Mouse (Mus musculus): Measurements from ENCODE around the gene Hrh2.

The Hrh2 gene

GRCm38 (mm10) chr13:54176406-54177020, 15.4 kb upstream of the Hrh2 start:
- DNase-seq (ENCODE audit: low spot score): no peak

- no peak for DNase-seq (ENCODE audit: low spot score)
Measured at GRCm38 (mm10) chr13:54177346-54177745, 14.6 kb upstream of the Hrh2 start.

- DNase-seq (ENCODE audit: low spot score): no peak
Measured at GRCm38 (mm10) chr13:54178647-54179046, 13.3 kb upstream of the Hrh2 start.

GRCm38 (mm10) chr13:54179971-54180370, 12.0 kb upstream of the Hrh2 start:
- DNase-seq (ENCODE audit: low spot score): no peak

GRCm38 (mm10) chr13:54180461-54180860, 11.5 kb upstream of the Hrh2 start:
- DNase-seq (ENCODE audit: low spot score): no peak

- DNase-seq (ENCODE audit: low spot score): no peak
Measured at GRCm38 (mm10) chr13:54181318-54181717, 10.6 kb upstream of the Hrh2 start.

GRCm38 (mm10) chr13:54181947-54182346, 10.0 kb upstream of the Hrh2 start:
- DNase-seq (ENCODE audit: low spot score): no peak

- DNase-seq (ENCODE audit: low spot score): no peak
Measured at GRCm38 (mm10) chr13:54186394-54186793, 5.5 kb upstream of the Hrh2 start.

- DNase-seq (ENCODE audit: low spot score): no peak
Measured at GRCm38 (mm10) chr13:54188190-54188706, 3.7 kb upstream of the Hrh2 start.

- DNase-seq (ENCODE audit: low spot score): no peak
Measured at GRCm38 (mm10) chr13:54189896-54190295, 2.0 kb upstream of the Hrh2 start.

GRCm38 (mm10) chr13:54191181-54191580, 748 bp upstream of the Hrh2 start:
- no peak for DNase-seq (ENCODE audit: low spot score)

GRCm38 (mm10) chr13:54193580-54193979, 1.7 kb downstream of the Hrh2 start:
- DNase-seq (ENCODE audit: low spot score): no peak

- no peak for DNase-seq (ENCODE audit: low spot score)
Measured at GRCm38 (mm10) chr13:54199000-54199399, 7.1 kb downstream of the Hrh2 start.

GRCm38 (mm10) chr13:54202458-54202857, 10.5 kb downstream of the Hrh2 start:
- DNase-seq (ENCODE audit: low spot score): no peak

GRCm38 (mm10) chr13:54203419-54203818, 11.5 kb downstream of the Hrh2 start:
- DNase-seq (ENCODE audit: low spot score): no peak

- DNase-seq (ENCODE audit: low spot score): no peak
Measured at GRCm38 (mm10) chr13:54205195-54205594, 13.3 kb downstream of the Hrh2 start.

- no peak for DNase-seq (ENCODE audit: low spot score)
Measured at GRCm38 (mm10) chr13:54206140-54206753, 14.3 kb downstream of the Hrh2 start.

- no peak for DNase-seq (ENCODE audit: low spot score)
Measured at GRCm38 (mm10) chr13:54209476-54210253, 17.7 kb downstream of the Hrh2 start.

GRCm38 (mm10) chr13:54211528-54212488, 19.9 kb downstream of the Hrh2 start:
- DNase-seq (ENCODE audit: low spot score): no peak

- no peak for DNase-seq (ENCODE audit: low spot score)
Measured at GRCm38 (mm10) chr13:54212516-54212915, 20.6 kb downstream of the Hrh2 start.

GRCm38 (mm10) chr13:54215266-54215665, 23.3 kb downstream of the Hrh2 start:
- no peak for DNase-seq (ENCODE audit: low spot score)

GRCm38 (mm10) chr13:54215777-54216316, 23.9 kb downstream of the Hrh2 start:
- DNase-seq (ENCODE audit: low spot score): no peak

All from layer of hippocampus, adult 9-10 months (tissue).